Mouse (Mus musculus) hindbrain, embryonic 14.5 days (tissue): ENCODE data around the gene 1700056E22Rik. TPM values are rescaled to one million over a fixed set of nuclear protein-coding genes. Genes with fewer than 3 reads are reported as not detected.

Source experiments
- ATAC-seq: fragments of 200-750 bp; cut with Nextera tagmentation; 2 replicates; pipeline ENCODE4 v1.8.0; 2017; ENCODE audit warnings: moderate number of reproducible peaks, mild to moderate bottlenecking, moderate TSS enrichment, moderate library complexity; ENCODE audit not compliant: low FRiP score
- DNase-seq: peaks from one replicate; pipeline ENCODE4 v3.0.0-alpha.2; 2015; ENCODE audit warnings: low spot score
- H3K27ac ChIP-seq: fragments of 300-500 bp; sonication (generic); 2 replicates; pipeline ENCODE4 v1.5.1; 2014; ENCODE audit warnings: mild to moderate bottlenecking, moderate library complexity
- H3K27me3 ChIP-seq: fragments of 300-500 bp; sonication (generic); 2 replicates; pipeline ENCODE4 v1.6.1; 2014; ENCODE audit warnings: mild to moderate bottlenecking, low read length, mixed read lengths; ENCODE audit not compliant: control insufficient read depth, insufficient read depth
- H3K36me3 ChIP-seq: fragments of 300-500 bp; sonication (generic); replicated peaks from 2 replicates; pipeline ENCODE4 v1.6.1; 2014; ENCODE audit not compliant: control insufficient read depth, insufficient read depth
- H3K4me1 ChIP-seq: fragments of 300-500 bp; sonication (generic); replicated peaks from 2 replicates; pipeline ENCODE4 v1.6.1; 2014; ENCODE audit warnings: antibody characterized with exemption, low read length, mixed read lengths; ENCODE audit not compliant: control insufficient read depth, insufficient read depth
- H3K4me2 ChIP-seq: fragments of 300-500 bp; sonication (generic); replicated peaks from 2 replicates; pipeline ENCODE4 v1.6.1; 2014; ENCODE audit warnings: mild to moderate bottlenecking, moderate library complexity
- H3K4me3 ChIP-seq: fragments of 300-500 bp; sonication (generic); replicated peaks from 2 replicates; pipeline ENCODE4 v1.5.1; 2014; ENCODE audit warnings: mild to moderate bottlenecking, low read length
- H3K9ac ChIP-seq: fragments of 300-500 bp; sonication (generic); 2 replicates; pipeline ENCODE4 v1.6.1; 2014
- H3K9me3 ChIP-seq: fragments of 300-500 bp; sonication (generic); 2 replicates; pipeline ENCODE4 v1.6.1; 2016; ENCODE audit warnings: low read length; ENCODE audit not compliant: control insufficient read depth
- WGBS: fragments of 180-500 bp; shearing (Covaris S2); extraction: QIAGEN DNeasy Blood & Tissue Kit; methylation state at CpG from one replicate; pipeline ENCODE4 v1.1.7; 2014; 5-methylcytosine and 5-hydroxymethylcytosine counted together
- polyA plus RNA-seq: library from polyadenylated mRNA; unstranded; fragments of >200 nt; fragmentation: Nextera tagmentation; extraction: Ambion mirVana; gene quantifications from 2 replicates; pipeline ENCODE4 v1.2.1, GENCODE M21; 2014

The 1700056E22Rik gene
- polyA plus RNA-seq, 1 experiment from 2014 or later, result 0.75 TPM

DNA sequence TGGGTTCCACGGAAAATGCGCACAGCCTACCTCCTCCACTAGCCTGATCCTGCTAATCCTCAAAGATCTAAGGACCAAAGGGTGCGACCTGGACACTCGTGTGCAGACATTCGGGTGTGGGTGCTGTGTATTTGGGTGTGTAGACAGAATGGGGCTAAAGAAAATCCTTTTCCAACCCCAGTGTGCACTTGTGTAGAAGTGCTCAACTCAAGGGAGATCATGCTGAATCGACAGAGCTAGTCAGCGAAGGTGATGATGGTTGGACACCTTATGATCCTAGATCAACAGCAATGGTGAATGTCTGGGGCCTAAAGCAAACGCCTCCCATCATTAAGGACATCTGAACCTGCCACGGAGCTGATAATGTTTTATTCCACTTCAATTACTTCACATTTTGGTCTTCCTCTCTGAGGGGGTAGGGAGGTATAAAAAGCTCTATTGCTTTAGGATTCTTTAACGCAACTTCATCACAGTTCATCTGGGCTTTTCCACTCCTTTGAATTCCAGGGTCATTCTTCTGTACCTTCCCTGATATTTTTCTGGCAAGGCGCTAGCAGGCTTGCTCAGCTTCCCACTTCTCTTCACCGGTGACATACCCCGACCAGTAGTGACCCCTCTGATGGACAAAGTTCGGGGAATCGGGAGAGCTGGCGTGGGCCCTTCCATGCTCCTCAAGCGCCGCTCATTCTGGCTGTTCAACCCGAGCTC lies 1.3 kb downstream of the 1700056E22Rik start:
- Histone ChIP-seq H3K9me3 (no peaks in the 10 kb centered on the region), H3K9ac (peak overlapping the region; percentile 68), H3K4me3 (peak overlapping the region; percentile 50), H3K36me3 (no peaks in the 10 kb centered on the region), H3K27me3 (no peaks in the 10 kb centered on the region), H3K4me1 (peaks cover 14% of the 10 kb centered on the region; the same call in 1 of the 2 replicates), H3K4me2 (peak overlapping the region; percentile 64), H3K27ac (peak overlapping the region; percentile 86)
- 22% methylated on average over 19 of the region's 19 CpGs for WGBS
- DNase-seq (no peak), ATAC-seq (no peak)

DNA sequence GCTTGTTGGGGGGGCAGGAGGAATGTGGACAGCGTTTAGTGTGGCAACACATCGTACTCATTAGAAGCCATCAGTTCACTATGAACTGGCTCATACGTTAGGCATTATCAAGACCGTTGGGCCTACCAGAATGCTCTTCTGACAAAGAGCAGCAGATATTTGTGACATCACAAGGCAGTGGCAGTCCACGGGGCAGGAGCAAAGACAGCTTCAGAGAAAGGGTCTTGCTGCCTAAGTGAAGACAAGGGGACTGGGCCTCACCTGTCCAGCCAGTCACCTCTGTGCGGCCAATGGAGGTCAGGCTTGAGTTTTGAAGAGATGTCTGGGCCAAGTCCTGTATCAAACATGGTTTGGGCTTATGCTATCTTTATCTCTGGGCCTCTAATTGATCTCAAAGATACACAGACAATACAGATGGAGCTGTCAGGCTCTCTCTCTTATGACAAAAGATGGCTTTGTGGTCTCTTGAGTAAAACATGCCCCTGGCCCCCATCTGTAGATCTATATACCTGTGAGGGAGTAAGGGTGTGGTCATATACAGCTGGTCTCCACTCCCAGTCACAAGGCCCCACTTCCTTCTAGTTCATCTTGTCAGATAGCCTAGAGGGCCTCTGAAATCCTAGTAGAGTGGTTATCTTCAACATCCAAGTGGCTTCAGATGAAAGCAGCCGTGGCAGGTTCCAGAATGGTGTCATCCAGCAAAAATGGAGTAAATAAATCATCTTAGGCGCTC lies 3.9 kb downstream of the 1700056E22Rik start:
- Histone ChIP-seq H3K9me3 (no peaks in the 10 kb centered on the region), H3K4me2 (no peak overlapping the region), H3K4me1 (0 out of 2 replicates have a peak, but pooled peaks cover under 1% of the 10 kb centered on the region), H3K36me3 (no peaks in the 10 kb centered on the region), H3K27ac (no peak overlapping the region), H3K9ac (no peak overlapping the region), H3K27me3 (no peaks in the 10 kb centered on the region), H3K4me3 (no peak overlapping the region)
- ATAC-seq, result no peak
- no peak for DNase-seq
- WGBS, result 94% methylated on average over 8 of the region's 8 CpGs

DNA sequence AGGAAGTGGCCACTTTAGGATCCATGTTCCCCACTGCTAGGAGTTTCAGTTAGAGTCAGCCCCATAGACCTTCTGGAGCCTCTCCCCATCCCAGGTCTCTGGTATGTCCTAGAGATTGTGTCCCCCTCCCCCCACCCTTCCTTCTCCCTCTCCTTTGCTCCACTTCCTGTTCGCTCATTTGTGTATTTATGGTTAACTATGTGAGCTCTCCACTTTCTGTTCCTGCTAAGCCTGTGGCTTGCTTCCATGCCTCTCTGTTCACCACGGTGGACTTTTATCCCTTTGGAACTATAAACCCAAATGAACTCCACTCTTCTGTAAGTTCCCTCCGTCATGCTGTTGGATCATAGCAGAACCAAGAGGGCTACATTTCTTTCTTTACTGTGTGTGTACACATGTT lies 7.1 kb downstream of the 1700056E22Rik start:
- Histone ChIP-seq H3K4me3 (no peak overlapping the region), H3K36me3 (no peaks in the 10 kb centered on the region), H3K9ac (no peak overlapping the region), H3K4me1 (no peaks in the 10 kb centered on the region), H3K9me3 (no peaks in the 10 kb centered on the region), H3K4me2 (no peak overlapping the region), H3K27ac (no peak overlapping the region), H3K27me3 (no peaks in the 10 kb centered on the region)
- 92% methylated on average over 3 of the region's 3 CpGs for WGBS
- DNase-seq (no peak), ATAC-seq (no peak)

DNA sequence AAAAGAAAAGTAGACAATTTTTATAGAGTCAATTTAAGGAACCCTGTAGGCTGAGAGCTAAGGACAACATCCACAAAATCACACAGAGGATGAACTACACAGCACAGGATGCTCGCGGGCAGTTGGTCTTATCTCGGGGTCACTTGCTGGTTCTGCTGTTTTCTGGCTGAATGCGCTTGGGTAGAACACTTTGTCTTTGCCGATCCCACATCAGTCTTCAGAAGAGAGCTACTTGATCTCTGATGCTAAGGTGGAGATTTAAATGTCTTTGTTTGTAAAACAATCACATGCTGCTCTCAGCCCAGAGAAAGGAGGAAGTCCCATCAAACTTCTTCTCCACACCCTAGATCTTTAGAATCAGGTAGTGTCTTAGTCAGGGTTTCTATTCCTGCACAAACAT lies 9.0 kb downstream of the 1700056E22Rik start:
- ATAC-seq (no peak), DNase-seq (no peak)
- Histone ChIP-seq H3K36me3 (no peaks in the 10 kb centered on the region), H3K9ac (no peak overlapping the region), H3K27ac (no peak overlapping the region), H3K4me2 (no peak overlapping the region), H3K9me3 (no peaks in the 10 kb centered on the region), H3K27me3 (no peaks in the 10 kb centered on the region), H3K4me3 (no peak overlapping the region), H3K4me1 (no peaks in the 10 kb centered on the region)
- WGBS, result 96% methylated on average over 5 of the region's 5 CpGs

DNA sequence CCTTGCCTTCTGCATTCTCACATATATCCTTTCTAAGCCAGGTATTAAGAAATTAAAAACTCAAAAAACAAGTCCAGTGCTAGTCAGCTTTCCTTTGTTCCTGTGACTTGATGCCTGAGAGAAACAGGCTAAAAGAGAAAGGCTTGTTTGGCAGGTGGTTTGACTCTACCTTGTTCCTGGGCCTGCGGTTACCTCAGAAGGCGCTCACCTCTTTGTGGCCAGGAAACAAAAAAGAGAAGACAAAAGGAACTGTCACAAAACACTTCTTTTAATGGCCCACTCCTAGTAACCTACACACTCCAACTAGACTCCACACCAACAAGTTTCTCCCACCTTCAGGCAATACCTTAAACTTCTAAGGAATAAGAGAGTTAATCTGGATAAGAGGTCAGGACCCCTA lies 9.5 kb downstream of the 1700056E22Rik start:
- Histone ChIP-seq H3K36me3 (no peaks in the 10 kb centered on the region), H3K4me2 (no peak overlapping the region), H3K9ac (no peak overlapping the region), H3K27ac (no peak overlapping the region), H3K4me1 (no peaks in the 10 kb centered on the region), H3K4me3 (no peak overlapping the region), H3K27me3 (no peaks in the 10 kb centered on the region), H3K9me3 (no peaks in the 10 kb centered on the region)
- WGBS, result 96% methylated on average over 2 of the region's 2 CpGs
- no peak for ATAC-seq
- no peak for DNase-seq

DNA sequence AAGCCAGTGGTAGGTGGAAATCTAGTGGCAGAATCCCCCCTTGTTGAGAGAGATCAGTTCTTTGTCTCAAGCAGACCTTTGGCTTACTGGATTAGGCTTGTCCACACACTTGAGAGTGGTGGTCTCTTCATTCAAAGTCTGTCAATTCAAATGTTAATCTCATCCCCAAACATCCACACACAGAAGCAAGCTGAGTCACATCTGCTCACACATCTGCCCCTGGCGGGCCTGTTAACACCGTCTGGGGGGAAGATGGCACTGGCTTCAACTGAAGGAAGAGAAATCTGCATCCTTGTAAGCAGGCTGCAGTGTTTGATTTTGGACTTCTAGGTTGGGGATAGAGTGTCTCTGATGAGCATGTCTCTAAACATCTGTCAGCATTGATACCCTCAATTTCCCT lies 10.1 kb downstream of the 1700056E22Rik start:
- ATAC-seq (no peak), DNase-seq (no peak)
- Histone ChIP-seq H3K9me3 (no peaks in the 10 kb centered on the region), H3K9ac (no peak overlapping the region), H3K4me3 (no peak overlapping the region), H3K4me1 (no peaks in the 10 kb centered on the region), H3K36me3 (no peaks in the 10 kb centered on the region), H3K4me2 (no peak overlapping the region), H3K27me3 (no peaks in the 10 kb centered on the region), H3K27ac (no peak overlapping the region)
- 50% methylated on average over 2 of the region's 2 CpGs for WGBS

DNA sequence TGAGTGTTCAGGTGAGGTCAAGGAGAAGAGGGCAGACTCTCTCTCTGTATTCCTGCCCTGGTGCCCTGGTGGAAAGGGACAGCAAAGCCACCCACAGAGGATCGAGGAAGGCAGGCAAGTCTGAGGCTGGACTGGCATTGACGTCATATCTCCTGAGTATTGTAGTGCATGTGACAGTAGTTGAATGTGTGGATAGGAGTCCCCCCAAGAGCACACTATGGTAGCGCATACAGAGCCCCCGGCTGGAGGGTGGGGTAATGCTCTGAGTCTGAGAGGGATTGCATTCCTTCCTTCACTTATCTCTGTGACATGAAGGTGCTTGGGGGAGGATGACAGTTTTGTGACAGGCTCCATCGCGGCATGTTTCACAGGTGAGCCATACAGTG lies 14.4 kb downstream of the 1700056E22Rik start:
- DNase-seq (no peak), ATAC-seq (no peak)
- Histone ChIP-seq H3K4me3 (no peak overlapping the region), H3K9me3 (no peaks in the 10 kb centered on the region), H3K27ac (no peak overlapping the region), H3K9ac (no peak overlapping the region), H3K36me3 (no peaks in the 10 kb centered on the region), H3K27me3 (no peaks in the 10 kb centered on the region), H3K4me2 (no peak overlapping the region), H3K4me1 (no peaks in the 10 kb centered on the region)
- WGBS, result 42% methylated on average over 6 of the region's 6 CpGs

DNA sequence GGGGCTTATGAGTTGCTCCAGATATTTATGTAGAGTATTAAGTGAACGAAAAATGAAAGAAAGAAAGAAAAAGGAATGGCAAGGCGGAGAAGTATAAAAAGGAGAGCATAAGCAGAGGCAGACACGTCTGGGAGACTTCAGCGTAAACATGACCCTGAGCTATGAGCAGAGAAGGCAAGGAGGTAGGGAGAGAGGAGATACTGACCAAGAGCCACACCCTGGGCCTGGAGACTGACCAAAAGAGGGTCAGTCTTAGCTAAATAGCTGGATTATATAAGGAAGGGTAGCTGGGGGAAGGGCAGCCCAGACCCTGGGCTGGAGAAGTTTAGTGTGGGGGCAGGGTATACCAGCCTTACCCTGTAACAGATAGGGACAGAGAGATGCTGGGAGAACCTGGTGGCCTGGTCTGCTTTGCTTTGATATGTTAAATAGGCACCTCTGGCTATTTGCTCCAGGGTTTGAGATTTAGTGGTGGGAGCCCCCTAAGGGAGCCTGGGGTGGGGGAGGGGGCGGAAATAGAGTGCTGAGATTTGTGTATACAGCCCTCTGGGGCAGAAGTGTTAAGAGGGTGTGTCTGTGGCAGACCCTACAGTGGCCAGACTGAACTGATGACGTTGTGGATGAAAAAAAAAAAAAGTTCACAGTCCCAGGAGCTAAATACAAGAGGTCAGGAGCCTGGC lies 14.9 kb downstream of the 1700056E22Rik start:
- no peak overlapping the region for H3K4me2 ChIP-seq

DNA sequence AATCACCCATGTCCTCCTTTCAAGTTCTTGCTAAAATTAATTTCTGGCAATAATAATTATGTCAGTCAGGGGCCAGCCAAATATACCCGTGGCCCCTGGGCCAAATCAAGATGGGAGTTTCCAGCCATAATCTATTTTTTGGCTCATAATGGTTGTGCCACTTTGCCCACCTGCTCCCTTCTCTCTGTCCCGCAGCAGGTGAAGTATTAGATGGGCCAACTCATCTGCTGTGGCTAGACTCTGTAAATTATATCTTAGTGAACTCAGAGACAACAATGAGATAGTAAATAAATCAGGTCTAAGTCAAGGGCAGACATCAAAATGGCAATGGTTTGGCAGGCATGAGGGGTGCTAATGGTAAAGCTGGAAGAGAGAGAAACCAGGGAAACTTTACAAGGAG lies 16.5 kb downstream of the 1700056E22Rik start:
- 87% methylated on average over 2 of the region's 2 CpGs for WGBS
- DNase-seq, result no peak
- H3K4me3 ChIP-seq, result no peak overlapping the region
- H3K27ac ChIP-seq, result no peak overlapping the region
- no peak overlapping the region for H3K4me2 ChIP-seq
- H3K27me3 ChIP-seq, result no peaks in the 10 kb centered on the region
- H3K4me1 ChIP-seq, result no peaks in the 10 kb centered on the region
- H3K9ac ChIP-seq, result no peak overlapping the region
- no peaks in the 10 kb centered on the region for H3K9me3 ChIP-seq
- H3K36me3 ChIP-seq, result no peaks in the 10 kb centered on the region
- ATAC-seq, result no peak

More for the DNA sequence above, 14.9 kb downstream of the 1700056E22Rik start:
- H3K9ac ChIP-seq, result no peak overlapping the region
- no peaks in the 10 kb centered on the region for H3K9me3 ChIP-seq
- H3K27ac ChIP-seq, result no peak overlapping the region
- H3K4me1 ChIP-seq, result no peaks in the 10 kb centered on the region
- no peak overlapping the region for H3K4me3 ChIP-seq
- DNase-seq (no peak), ATAC-seq (no peak)
- no peaks in the 10 kb centered on the region for H3K36me3 ChIP-seq
- 58% methylated on average over 6 of the region's 6 CpGs for WGBS
- H3K27me3 ChIP-seq, result no peaks in the 10 kb centered on the region
